Mouse (Mus musculus) forebrain, embryonic 15.5 days (tissue): ENCODE results near the gene Ank3. TPM values are rescaled to one million over a fixed set of nuclear protein-coding genes. Genes with fewer than 3 reads are reported as not detected.

Experiments used
- ATAC-seq: fragments of 200-750 bp; cut with Nextera tagmentation; replicated peaks from 2 replicates; pipeline ENCODE4 v1.8.0; 2017; ENCODE audit warnings: mild to moderate bottlenecking, moderate TSS enrichment, moderate library complexity
- H3K27ac ChIP-seq: fragments of 300-500 bp; sonication (generic); replicated peaks from 2 replicates; pipeline ENCODE4 v1.5.1; 2015; ENCODE audit warnings: mild to moderate bottlenecking, inconsistent platforms
- H3K27me3 ChIP-seq: fragments of 300-500 bp; sonication (generic); 2 replicates; pipeline ENCODE4 v1.6.1; 2015; ENCODE audit warnings: inconsistent platforms
- H3K36me3 ChIP-seq: fragments of 300-500 bp; sonication (generic); 2 replicates; pipeline ENCODE4 v1.6.1; 2015; ENCODE audit warnings: mild to moderate bottlenecking, inconsistent platforms
- H3K4me1 ChIP-seq: fragments of 300-500 bp; sonication (generic); 2 replicates; pipeline ENCODE4 v1.6.1; 2015; ENCODE audit warnings: inconsistent platforms
- H3K4me2 ChIP-seq: fragments of 300-500 bp; sonication (generic); replicated peaks from 2 replicates; pipeline ENCODE4 v1.6.1; 2015; ENCODE audit warnings: mild to moderate bottlenecking, inconsistent platforms
- H3K4me3 ChIP-seq: fragments of 300-500 bp; sonication (generic); 2 replicates; pipeline ENCODE4 v1.5.1; 2015; ENCODE audit warnings: mild to moderate bottlenecking, inconsistent platforms
- H3K9ac ChIP-seq: fragments of 300-500 bp; sonication (generic); replicated peaks from 2 replicates; pipeline ENCODE4 v1.6.1; 2015; ENCODE audit warnings: mild to moderate bottlenecking, inconsistent platforms
- H3K9me3 ChIP-seq: fragments of 300-500 bp; sonication (generic); 2 replicates; pipeline ENCODE4 v1.6.1; 2016; ENCODE audit warnings: inconsistent platforms
- WGBS: fragments of 180-500 bp; shearing (Covaris S2); methylation state at CpG from one replicate; pipeline ENCODE4 v1.1.7; 2015; ENCODE audit warnings: mixed read lengths; 5-methylcytosine and 5-hydroxymethylcytosine counted together
- polyA plus RNA-seq: library from polyadenylated mRNA; unstranded; fragments of >200 nt; fragmentation: Nextera tagmentation; extraction: Ambion mirVana; gene quantifications from 2 replicates; pipeline ENCODE4 v1.2.1, GENCODE M21; 2015

Ank3 gene
- polyA plus RNA-seq, 1 experiment from 2014 or later: 91.2 TPM

DNA sequence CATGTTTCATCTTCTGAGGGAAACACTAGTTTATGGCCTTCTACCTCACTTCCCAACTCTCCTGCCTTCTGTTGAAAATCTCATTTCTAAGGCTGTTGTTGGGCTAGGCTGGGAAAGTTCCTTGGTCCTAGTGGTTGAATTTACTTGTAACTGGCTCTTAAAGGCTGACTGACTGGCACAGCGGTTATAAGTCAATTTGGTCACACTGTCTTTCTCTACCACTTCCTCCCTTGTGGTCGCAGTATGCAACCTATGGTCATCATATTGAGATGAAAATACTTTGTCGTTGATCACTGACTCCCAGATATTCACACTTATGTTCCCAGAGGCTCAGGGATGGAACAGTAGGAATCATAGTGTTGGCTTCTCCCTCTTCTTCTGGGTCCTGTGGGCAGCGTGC is 584.1 kb downstream of the Ank3 start:
- Histone ChIP-seq H3K36me3 (peaks cover 33% of the 10 kb centered on the region), H3K27me3 (no peaks in the 10 kb centered on the region), H3K9ac (no peak overlapping the region), H3K4me3 (no peak overlapping the region), H3K27ac (no peak overlapping the region), H3K9me3 (no peaks in the 10 kb centered on the region), H3K4me1 (no peaks in the 10 kb centered on the region), H3K4me2 (no peak overlapping the region)
- 91% methylated on average over 4 of the region's 4 CpGs for WGBS
- no peak for ATAC-seq

DNA sequence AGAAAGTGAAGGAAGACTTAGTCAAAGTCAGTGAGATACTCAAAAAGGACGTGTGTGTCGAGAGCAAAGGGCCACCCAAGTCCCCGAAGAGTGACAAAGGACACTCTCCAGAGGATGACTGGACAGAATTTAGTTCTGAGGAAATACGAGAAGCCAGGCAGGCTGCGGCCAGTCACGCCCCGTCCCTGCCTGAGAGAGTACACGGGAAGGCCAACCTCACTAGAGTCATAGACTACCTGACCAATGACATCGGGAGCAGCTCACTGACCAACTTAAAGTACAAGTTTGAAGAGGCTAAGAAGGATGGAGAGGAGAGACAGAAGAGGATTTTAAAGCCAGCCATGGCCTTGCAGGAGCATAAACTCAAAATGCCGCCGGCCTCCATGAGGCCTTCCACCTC is 588.9 kb downstream of the Ank3 start:
- 95% methylated on average over 11 of the region's 11 CpGs for WGBS
- H3K36me3 ChIP-seq: peaks cover 65% of the 10 kb centered on the region
- no peaks in the 10 kb centered on the region for H3K27me3 ChIP-seq
- no peak overlapping the region for H3K9ac ChIP-seq
- no peak overlapping the region for H3K4me2 ChIP-seq
- ATAC-seq: no peak
- no peaks in the 10 kb centered on the region for H3K4me1 ChIP-seq
- H3K4me3 ChIP-seq: no peak overlapping the region
- H3K27ac ChIP-seq: no peak overlapping the region
- H3K9me3 ChIP-seq: no peaks in the 10 kb centered on the region

DNA sequence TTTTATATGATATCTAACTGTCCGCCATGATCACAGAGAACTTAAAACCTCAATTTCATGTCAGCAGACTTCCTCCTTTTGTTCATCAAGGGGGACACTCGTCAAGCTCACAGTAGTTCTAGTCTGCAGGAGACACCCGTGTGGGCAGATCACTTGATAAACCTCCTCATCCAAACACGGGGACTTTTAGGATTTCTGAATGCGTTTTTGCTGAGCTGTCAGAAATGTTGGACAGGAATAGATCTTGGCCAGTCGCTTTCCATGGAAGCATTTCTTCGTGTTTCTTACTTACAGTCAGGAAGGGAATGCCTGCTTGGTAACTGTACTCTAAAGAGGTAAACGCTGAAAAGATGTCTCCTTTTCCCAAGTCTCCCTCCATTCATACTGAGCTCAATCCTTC is 598.5 kb downstream of the Ank3 start:
- H3K4me2 ChIP-seq: no peak overlapping the region
- H3K9me3 ChIP-seq: no peaks in the 10 kb centered on the region
- no peak overlapping the region for H3K9ac ChIP-seq
- H3K36me3 ChIP-seq: peaks cover 50% of the 10 kb centered on the region
- H3K4me1 ChIP-seq: no peaks in the 10 kb centered on the region
- 89% methylated on average over 8 of the region's 8 CpGs for WGBS
- H3K4me3 ChIP-seq: no peak overlapping the region
- H3K27me3 ChIP-seq: no peaks in the 10 kb centered on the region
- no peak for ATAC-seq
- no peak overlapping the region for H3K27ac ChIP-seq

DNA sequence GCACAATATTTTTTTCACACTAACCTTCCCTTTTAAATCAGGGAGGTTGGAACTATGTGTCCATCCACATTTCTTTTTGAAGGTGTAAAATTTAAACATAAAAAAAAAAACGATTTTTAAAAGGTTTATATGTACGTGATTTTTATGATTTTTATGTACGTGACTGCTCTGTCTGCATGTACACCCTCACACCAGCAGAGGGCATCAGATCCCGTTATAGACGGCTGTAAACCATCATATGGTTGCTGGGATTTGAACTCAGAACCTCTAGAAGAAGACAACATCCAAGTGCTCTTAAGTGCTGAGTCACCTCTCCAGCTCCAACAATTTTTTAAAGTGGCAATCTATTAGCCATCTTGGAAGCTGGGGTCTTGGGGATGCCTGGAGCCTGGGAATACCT is 605.5 kb downstream of the Ank3 start:
- Histone ChIP-seq H3K4me2 (no peak overlapping the region), H3K36me3 (peaks cover 57% of the 10 kb centered on the region), H3K4me1 (no peaks in the 10 kb centered on the region), H3K4me3 (no peak overlapping the region), H3K27ac (no peak overlapping the region), H3K27me3 (no peaks in the 10 kb centered on the region), H3K9ac (no peak overlapping the region), H3K9me3 (no peaks in the 10 kb centered on the region)
- no peak for ATAC-seq
- WGBS: 91% methylated on average over 5 of the region's 5 CpGs

DNA sequence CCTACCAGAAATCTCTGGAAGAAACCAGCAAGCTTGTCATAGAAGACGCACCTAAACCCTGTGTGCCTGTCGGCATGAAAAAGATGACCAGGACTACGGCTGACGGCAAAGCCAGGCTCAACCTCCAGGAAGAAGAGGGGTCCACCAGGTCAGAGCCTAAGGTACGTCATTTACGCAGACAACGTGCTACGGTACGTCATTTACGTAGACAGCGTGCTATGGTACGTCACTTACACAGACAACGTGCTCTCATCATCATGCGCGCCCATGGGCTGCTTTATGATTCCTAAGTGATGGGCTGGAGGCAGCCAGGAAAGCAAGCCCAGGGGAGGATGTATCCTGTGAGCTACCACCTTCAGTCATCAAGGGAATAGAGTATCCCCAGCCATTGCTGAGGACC is 606.3 kb downstream of the Ank3 start:
- 97% methylated on average over 15 of the region's 15 CpGs for WGBS
- no peak for ATAC-seq
- Histone ChIP-seq H3K9me3 (no peaks in the 10 kb centered on the region), H3K4me1 (no peaks in the 10 kb centered on the region), H3K9ac (no peak overlapping the region), H3K36me3 (peaks cover 56% of the 10 kb centered on the region), H3K27me3 (no peaks in the 10 kb centered on the region), H3K4me2 (no peak overlapping the region), H3K27ac (no peak overlapping the region), H3K4me3 (no peak overlapping the region)

DNA sequence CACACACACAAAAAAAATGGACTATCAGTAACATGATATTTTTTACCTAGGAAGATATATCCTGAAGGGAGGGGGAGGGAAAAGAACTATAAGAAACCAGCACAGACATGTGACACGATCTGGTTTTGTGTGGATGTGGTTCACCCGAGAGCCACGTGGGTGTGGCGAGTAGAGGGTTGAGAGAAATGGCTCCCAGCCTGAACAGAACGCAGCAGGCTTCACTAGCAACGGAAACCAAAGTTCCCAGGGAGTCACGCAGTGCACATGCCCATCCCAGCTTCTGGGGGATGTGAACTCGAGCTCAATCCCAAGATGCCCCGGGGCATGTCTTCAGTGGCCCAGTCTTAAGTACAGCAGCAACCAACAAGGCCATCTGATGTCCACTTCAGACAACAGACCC is 607.8 kb downstream of the Ank3 start:
- no peak overlapping the region for H3K4me3 ChIP-seq
- no peaks in the 10 kb centered on the region for H3K9me3 ChIP-seq
- no peak overlapping the region for H3K9ac ChIP-seq
- no peak for ATAC-seq
- H3K27me3 ChIP-seq: no peaks in the 10 kb centered on the region
- H3K36me3 ChIP-seq: peaks cover 54% of the 10 kb centered on the region
- H3K27ac ChIP-seq: no peak overlapping the region
- WGBS: 69% methylated on average over 9 of the region's 9 CpGs
- no peaks in the 10 kb centered on the region for H3K4me1 ChIP-seq
- H3K4me2 ChIP-seq: no peak overlapping the region

DNA sequence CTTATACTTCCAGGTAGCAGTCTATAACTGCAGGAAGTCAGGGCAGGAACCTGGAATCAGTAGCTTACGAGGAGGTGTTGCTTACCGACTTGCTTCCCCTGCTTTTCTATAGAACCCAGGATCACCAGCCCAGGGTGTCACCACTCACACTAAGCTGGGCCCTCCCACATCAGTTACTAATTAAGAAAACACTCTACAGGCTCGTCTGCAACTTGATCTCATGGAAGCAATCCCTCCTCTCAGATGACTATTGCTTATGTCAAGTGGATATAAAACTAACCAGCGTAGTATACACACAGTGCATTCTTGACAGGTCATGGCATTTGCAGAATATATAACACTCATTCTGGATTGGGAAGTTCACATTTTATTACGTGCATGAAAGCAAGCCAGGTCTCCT is 613.2 kb downstream of the Ank3 start:
- H3K36me3 ChIP-seq: peaks cover 58% of the 10 kb centered on the region
- no peaks in the 10 kb centered on the region for H3K27me3 ChIP-seq
- H3K4me1 ChIP-seq: no peaks in the 10 kb centered on the region
- H3K27ac ChIP-seq: no peak overlapping the region
- no peak overlapping the region for H3K4me2 ChIP-seq
- H3K9ac ChIP-seq: no peak overlapping the region
- no peaks in the 10 kb centered on the region for H3K9me3 ChIP-seq
- H3K4me3 ChIP-seq: no peak overlapping the region
- 66% methylated on average over 5 of the region's 5 CpGs for WGBS
- ATAC-seq: no peak

DNA sequence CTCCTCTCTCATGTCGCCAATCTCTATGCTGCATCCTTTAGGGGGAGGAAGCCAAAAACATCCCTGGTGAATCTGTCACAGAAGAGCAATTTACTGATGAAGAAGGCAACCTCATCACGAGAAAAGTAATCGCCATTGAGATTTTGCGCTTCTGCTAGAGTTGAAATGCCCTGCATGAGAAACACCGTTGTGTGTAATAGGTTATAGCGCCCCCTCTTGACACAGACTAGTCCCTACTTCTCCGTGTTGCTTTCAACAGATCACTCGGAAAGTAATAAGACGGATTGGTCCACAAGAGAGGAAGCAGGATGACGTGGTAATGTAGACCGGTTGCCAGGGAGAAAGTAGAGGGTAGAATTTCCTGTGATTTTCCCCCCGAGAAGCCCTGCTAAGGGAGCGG is 615.4 kb downstream of the Ank3 start:
- H3K27ac ChIP-seq: no peak overlapping the region
- H3K27me3 ChIP-seq: no peaks in the 10 kb centered on the region
- no peaks in the 10 kb centered on the region for H3K9me3 ChIP-seq
- H3K36me3 ChIP-seq: peaks cover 56% of the 10 kb centered on the region
- ATAC-seq: no peak
- WGBS: 93% methylated on average over 13 of the region's 13 CpGs
- no peaks in the 10 kb centered on the region for H3K4me1 ChIP-seq
- H3K4me3 ChIP-seq: no peak overlapping the region
- no peak overlapping the region for H3K4me2 ChIP-seq
- no peak overlapping the region for H3K9ac ChIP-seq

DNA sequence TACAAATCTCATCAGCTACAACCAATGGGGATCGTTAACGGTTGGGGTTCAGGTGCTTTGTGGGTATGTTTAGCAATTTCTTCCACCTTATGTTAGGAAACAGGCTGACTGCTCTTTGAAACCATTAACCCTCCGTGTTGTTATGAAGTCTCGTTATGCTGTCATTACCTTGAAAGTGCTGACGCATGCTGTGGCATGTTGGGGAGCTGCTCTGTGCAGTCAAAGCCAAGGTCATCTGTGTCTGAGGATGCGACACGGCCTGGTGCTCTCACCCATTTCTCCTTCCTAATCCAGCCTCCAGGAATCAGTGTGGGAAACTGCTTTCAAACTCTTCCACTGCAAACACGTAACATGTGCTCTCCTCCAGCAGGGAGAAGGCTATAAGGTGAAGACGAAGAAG is 616.6 kb downstream of the Ank3 start:
- Histone ChIP-seq H3K4me2 (no peak overlapping the region), H3K9ac (no peak overlapping the region), H3K27me3 (no peaks in the 10 kb centered on the region), H3K36me3 (peaks cover 52% of the 10 kb centered on the region), H3K9me3 (no peaks in the 10 kb centered on the region), H3K27ac (no peak overlapping the region), H3K4me1 (no peaks in the 10 kb centered on the region), H3K4me3 (no peak overlapping the region)
- no peak for ATAC-seq
- 75% methylated on average over 9 of the region's 9 CpGs for WGBS

DNA sequence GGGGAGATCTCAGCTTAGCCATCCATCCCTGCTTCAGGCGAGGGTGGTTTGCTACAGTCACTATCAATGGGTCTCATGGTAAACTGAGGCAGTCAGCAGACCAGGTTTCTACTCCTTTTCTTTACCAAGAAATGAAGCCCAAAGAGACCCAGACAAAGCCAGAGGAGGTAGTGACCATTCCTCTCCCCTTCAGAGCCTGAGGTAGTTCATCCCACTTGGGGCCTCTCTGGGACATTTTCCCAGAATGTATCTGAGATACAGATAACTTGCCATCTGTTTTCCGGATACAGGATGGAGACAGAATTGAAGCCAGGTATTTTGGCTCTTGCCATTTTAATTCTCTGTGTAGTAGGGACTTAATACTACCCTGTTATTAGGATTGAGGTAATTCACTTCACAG is 620.1 kb downstream of the Ank3 start:
- H3K4me1 ChIP-seq: no peaks in the 10 kb centered on the region
- no peak overlapping the region for H3K9ac ChIP-seq
- WGBS: 87% methylated on average over 2 of the region's 2 CpGs
- H3K4me2 ChIP-seq: no peak overlapping the region
- no peak overlapping the region for H3K27ac ChIP-seq
- no peaks in the 10 kb centered on the region for H3K27me3 ChIP-seq
- peaks cover 41% of the 10 kb centered on the region for H3K36me3 ChIP-seq
- H3K4me3 ChIP-seq: no peak overlapping the region
- ATAC-seq: no peak
- H3K9me3 ChIP-seq: no peaks in the 10 kb centered on the region

DNA sequence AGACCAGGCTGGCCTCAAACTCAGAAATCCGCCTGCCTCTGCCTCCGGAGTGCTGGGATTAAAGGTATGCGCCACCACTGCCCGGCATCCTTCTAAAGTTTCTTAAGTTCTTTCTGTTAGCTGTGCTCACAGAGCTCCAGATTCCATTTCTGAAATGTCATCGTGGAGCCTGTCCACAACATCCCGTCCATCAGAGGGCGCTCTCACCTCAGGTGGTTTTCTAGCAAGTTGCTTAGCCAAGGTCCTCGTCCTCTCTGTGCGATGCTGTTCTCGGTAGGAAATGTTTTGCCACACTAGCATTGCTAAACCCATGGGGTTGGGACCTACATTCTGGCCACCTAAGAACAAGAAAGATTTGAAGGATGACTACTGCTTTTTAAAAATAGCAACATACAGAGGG is 623.1 kb downstream of the Ank3 start:
- H3K27me3 ChIP-seq: no peaks in the 10 kb centered on the region
- 0 out of 2 replicates have a peak, but pooled peaks cover 4% of the 10 kb centered on the region for H3K4me1 ChIP-seq
- no peaks in the 10 kb centered on the region for H3K9me3 ChIP-seq
- H3K9ac ChIP-seq: no peak overlapping the region
- no peak overlapping the region for H3K4me3 ChIP-seq
- H3K4me2 ChIP-seq: no peak overlapping the region
- H3K27ac ChIP-seq: no peak overlapping the region
- ATAC-seq: no peak
- peaks cover 21% of the 10 kb centered on the region; the same call in 1 of the 2 replicates for H3K36me3 ChIP-seq
- WGBS: 85% methylated on average over 10 of the region's 10 CpGs

DNA sequence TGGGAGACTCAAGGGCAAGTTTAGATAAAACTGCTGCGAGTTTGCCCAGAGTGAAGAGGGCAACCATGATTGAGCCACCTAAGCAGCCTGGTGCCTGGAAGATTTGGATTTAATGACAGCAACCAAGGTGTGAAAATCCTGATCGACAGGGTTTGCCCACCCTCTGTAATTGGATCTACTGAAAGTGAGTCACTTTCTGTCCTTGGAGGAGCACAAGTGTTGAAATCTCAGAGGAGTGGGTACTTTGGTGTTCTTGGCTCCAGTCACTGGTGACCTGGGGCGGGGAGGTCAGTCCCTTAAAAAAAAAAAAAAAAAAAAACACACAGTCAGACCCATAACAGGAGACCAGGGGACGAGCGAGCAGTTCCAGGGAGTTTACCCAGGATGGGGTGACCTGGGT is 624.0 kb downstream of the Ank3 start:
- Histone ChIP-seq H3K4me3 (no peak overlapping the region), H3K4me1 (0 out of 2 replicates have a peak, but pooled peaks cover 4% of the 10 kb centered on the region), H3K27me3 (no peaks in the 10 kb centered on the region), H3K4me2 (no peak overlapping the region), H3K9ac (no peak overlapping the region), H3K36me3 (peaks cover 19% of the 10 kb centered on the region; the same call in 1 of the 2 replicates), H3K9me3 (no peaks in the 10 kb centered on the region), H3K27ac (no peak overlapping the region)
- WGBS: 82% methylated on average over 5 of the region's 5 CpGs
- ATAC-seq: no peak

DNA sequence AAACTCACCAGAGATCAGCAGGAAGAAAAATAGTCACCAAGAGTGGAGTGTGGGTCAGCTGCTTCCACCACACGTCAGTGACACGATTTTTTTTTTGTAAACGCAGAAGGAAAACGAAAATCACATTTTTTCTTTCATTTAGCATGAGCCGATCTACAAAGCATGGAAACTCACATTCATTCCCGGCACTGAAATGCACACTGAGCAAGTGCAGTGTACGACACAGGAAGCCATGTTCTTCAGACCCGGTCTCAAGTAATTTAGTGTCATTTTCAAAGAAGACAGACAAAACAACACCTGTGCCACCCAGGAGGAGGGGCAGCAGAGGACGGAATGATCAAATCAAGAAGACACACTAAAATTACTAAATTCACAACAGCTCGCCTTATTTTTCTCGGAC is 625.3 kb downstream of the Ank3 start:
- Histone ChIP-seq H3K4me3 (no peak overlapping the region), H3K4me2 (no peak overlapping the region), H3K27ac (no peak overlapping the region), H3K27me3 (no peaks in the 10 kb centered on the region), H3K4me1 (0 out of 2 replicates have a peak, but pooled peaks cover 4% of the 10 kb centered on the region), H3K9ac (no peak overlapping the region), H3K9me3 (no peaks in the 10 kb centered on the region), H3K36me3 (peaks cover 16% of the 10 kb centered on the region; the same call in 1 of the 2 replicates)
- no peak for ATAC-seq
- 85% methylated on average over 11 of the region's 11 CpGs for WGBS
